Mouse (Mus musculus) erythroblast, embryonic 14.5 days (primary cell): ENCODE results near the gene Olfr1325. TPM values are rescaled to one million over a fixed set of nuclear protein-coding genes. Genes with fewer than 3 reads are reported as not detected.
"Not testable (repeated sequence)": the region's sequence is repeated elsewhere in the genome, so short reads cannot be mapped to it uniquely, and the experiment has no call there.

Experiments used
- H3K27me3 ChIP-seq: 2 replicates; pipeline ENCODE4 v1.6.1; 2012; ENCODE audit warnings: inconsistent platforms; ENCODE audit not compliant: control insufficient read depth
- H3K36me3 ChIP-seq: 2 replicates; pipeline ENCODE4 v1.6.1; 2012; ENCODE audit warnings: mild to moderate bottlenecking, inconsistent platforms; ENCODE audit not compliant: control insufficient read depth
- H3K4me1 ChIP-seq: 2 replicates; pipeline ENCODE4 v1.6.1; 2012; ENCODE audit warnings: inconsistent platforms; ENCODE audit not compliant: control insufficient read depth
- H3K4me3 ChIP-seq: replicated peaks from 2 replicates; pipeline ENCODE3; 2012; ENCODE audit warnings: moderate library complexity, mild to moderate bottlenecking, inconsistent platforms
- H3K9me3 ChIP-seq: 2 replicates; pipeline ENCODE4 v1.6.1; 2012; ENCODE audit warnings: low read length, inconsistent platforms, mixed read lengths; ENCODE audit not compliant: control insufficient read depth
- GATA1 ChIP-seq: IDR thresholded peaks from 2 replicates; pipeline ENCODE4 v1.6.1; 2012; ENCODE audit warnings: low read length, inconsistent platforms, mixed read lengths
- TAL1 ChIP-seq: IDR thresholded peaks from 3 replicates; pipeline ENCODE4 v1.6.1; 2012; ENCODE audit warnings: low read length, inconsistent platforms, mixed read lengths
- polyA plus RNA-seq: library from polyadenylated mRNA; stranded (reverse); fragments of >175 nt; gene quantifications from 2 replicates; pipeline ENCODE4 v1.2.3, GENCODE M21; 2012

The Olfr1325 gene
- polyA plus RNA-seq, result not detected in 2 replicates

DNA sequence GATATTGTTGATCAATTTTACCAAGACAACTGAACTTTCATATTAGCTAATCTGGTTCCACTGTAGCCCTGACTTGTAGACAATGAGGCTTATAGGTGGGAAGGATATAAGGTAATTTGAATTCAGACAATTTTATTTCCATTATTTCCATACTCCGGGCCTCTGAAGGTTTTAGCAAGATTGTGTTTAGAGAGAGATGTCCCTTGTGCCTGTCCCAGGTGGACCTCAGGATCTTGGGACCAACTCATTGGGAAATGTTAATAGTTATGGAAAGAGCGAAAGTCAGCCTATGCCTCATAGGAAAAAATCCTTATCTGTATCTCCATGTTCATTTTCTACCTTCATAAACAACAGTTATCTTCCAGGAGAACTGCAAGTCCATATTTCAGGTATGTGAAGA lies at the start of gene Olfr1325:
Olfr1325 (plus strand) TSS at position 301 of the 400 bp plus-strand sequence.
- no peaks in the 10 kb centered on the region for H3K27me3 ChIP-seq
- H3K4me1 ChIP-seq, result no peaks in the 10 kb centered on the region
- H3K36me3 ChIP-seq, result no peaks in the 10 kb centered on the region
- TF ChIP-seq TAL1, result no peak
- no peak within 1 kb of the TSS for H3K4me3 ChIP-seq
- H3K9me3 ChIP-seq, result no peaks in the 10 kb centered on the region

- no peaks in the 10 kb centered on the region for H3K36me3 ChIP-seq
- no peak within 1 kb of the TSS for H3K4me3 ChIP-seq
- no peak for TF ChIP-seq GATA1
- TF ChIP-seq TAL1, result no peak
- no peaks in the 10 kb centered on the region for H3K4me1 ChIP-seq
- H3K9me3 ChIP-seq, result no peaks in the 10 kb centered on the region
- H3K27me3 ChIP-seq, result no peaks in the 10 kb centered on the region
Observed at GRCm38 (mm10) chrX:74574788-74575187, 17.7 kb upstream of the Olfr1325 start, which contains the start of gene Olfr1326-ps1. Gene Olfr1326-ps1, minus strand, starts transcription at chrX:74574888.

DNA sequence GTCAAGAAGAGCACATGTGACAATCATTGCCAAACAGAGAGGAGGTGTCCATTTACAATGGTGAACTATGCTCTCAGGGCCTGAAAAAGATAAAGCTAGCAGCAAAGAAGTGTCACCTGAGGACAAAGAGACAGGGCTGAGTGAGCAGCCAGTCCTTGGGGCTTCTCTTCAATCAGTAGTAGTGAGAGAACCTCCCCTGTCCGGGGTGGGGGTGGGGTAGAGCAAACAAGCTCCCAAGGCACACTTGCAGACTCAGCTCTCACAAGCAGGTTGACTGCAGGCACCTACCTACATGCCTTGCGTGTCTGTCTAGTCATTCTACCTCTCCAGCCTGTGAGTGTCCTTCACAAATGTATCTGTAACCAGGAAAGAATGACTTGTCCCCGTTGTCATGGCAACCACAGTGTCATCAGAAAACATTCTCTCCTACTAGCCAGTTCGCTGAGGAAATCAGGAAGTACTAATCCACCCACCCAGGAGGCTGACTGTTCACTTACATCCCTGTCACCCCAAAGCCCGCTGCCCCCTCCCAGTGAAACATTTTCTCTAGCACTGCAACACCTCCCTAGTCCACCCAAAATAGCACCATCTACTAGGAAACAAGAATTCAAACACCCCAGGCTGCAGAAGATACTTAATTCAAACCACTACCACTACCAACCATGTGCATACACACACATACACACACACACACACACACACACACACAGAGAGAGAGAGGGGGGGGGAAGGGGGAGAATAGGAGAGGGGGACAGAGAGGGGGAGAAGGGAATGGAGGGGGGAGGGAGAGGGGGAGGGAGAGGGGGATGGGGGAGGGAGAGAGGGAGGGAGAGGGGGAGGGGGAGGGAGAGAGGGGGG lies 53.2 kb downstream of the Olfr1325 start, which contains the start of gene Gm5640:
Gm5640 (minus strand) TSS at position 170 of the 858 bp plus-strand sequence.
- not testable (repeated sequence) for H3K4me3 ChIP-seq, H3K27me3 ChIP-seq, H3K36me3 ChIP-seq, H3K4me1 ChIP-seq, H3K9me3 ChIP-seq

DNA sequence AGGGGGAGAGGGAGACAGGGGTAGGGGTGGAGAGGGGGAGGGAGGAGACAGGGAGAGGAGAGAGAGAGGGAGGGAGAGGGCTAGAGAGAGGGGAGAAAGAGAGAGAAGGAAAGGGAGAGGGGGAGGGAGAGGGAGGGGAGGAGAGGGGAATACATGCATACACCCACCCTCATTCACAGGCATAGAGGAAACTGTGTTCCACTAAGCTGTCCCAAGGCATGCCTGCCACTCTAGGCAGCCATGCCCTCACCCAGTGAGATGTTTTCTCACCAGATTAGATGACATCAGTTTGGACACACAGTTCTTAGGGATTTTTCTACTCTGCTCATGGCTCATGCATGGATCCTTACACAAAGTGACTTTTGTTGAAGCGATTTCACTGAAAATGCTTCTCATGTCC lies 53.9 kb downstream of the Olfr1325 start:
- H3K27me3 ChIP-seq, H3K9me3 ChIP-seq, H3K4me1 ChIP-seq, H3K36me3 ChIP-seq, H3K4me3 ChIP-seq: not testable (repeated sequence)

Other genes with a start within 250 kb of the Olfr1325 start
- 0.85 and 1.0 TPM in 2 replicates for gene Lage3, start 239.1 kb upstream of the Olfr1325 start, polyA plus RNA-seq
- gene Ubl4a, start 219.5 kb upstream of the Olfr1325 start, polyA plus RNA-seq, result 3.5 and 5.0 TPM in 2 replicates
- 0.06 and 0.07 TPM in 2 replicates for gene Slc10a3, start 219.3 kb upstream of the Olfr1325 start, polyA plus RNA-seq
- gene Fam3a, start 199.4 kb upstream of the Olfr1325 start, polyA plus RNA-seq, result 0.35 and 0.84 TPM in 2 replicates
- 1.5 and 2.3 TPM in 2 replicates for gene Ikbkg, start 199.4 kb upstream of the Olfr1325 start, polyA plus RNA-seq
- 2.0 and 2.2 TPM in 2 replicates for gene G6pdx, start 163.5 kb upstream of the Olfr1325 start, polyA plus RNA-seq
- gene Gm6880, start 111.3 kb upstream of the Olfr1325 start, polyA plus RNA-seq, result not detected in 2 replicates
- gene Olfr1326-ps1, start 17.8 kb upstream of the Olfr1325 start, polyA plus RNA-seq, result not detected in 2 replicates
- gene Gm5640, start 53.0 kb downstream of the Olfr1325 start, polyA plus RNA-seq, result not detected in 2 replicates
- not detected in 2 replicates for gene Gm6890, start 148.2 kb downstream of the Olfr1325 start, polyA plus RNA-seq
- gene Gm5936, start 244.5 kb downstream of the Olfr1325 start, polyA plus RNA-seq, result not detected in 2 replicates